Mouse (Mus musculus) limb, embryonic 14.5 days (tissue): ENCODE results near the gene Slc35f6. TPM values are rescaled to one million over a fixed set of nuclear protein-coding genes. Genes with fewer than 3 reads are reported as not detected.
"Not testable (repeated sequence)": the region's sequence is repeated elsewhere in the genome, so short reads cannot be mapped to it uniquely, and the experiment has no call there.

Experiments
- ATAC-seq: fragments of 200-750 bp; cut with Nextera tagmentation; 2 replicates; pipeline ENCODE4 v1.8.0; 2017; ENCODE audit warnings: low read depth, moderate number of reproducible peaks, moderate TSS enrichment; ENCODE audit not compliant: low FRiP score
- DNase-seq: peaks from one replicate; pipeline ENCODE4 v3.0.0-alpha.2; 2015; ENCODE audit warnings: low spot score
- H3K27ac ChIP-seq: fragments of 300-500 bp; sonication (generic); replicated peaks from 2 replicates; pipeline ENCODE4 v1.5.1; 2014; ENCODE audit warnings: low read depth, mild to moderate bottlenecking, low read length, moderate library complexity, mixed read lengths
- H3K27me3 ChIP-seq: fragments of 300-500 bp; sonication (generic); 2 replicates; pipeline ENCODE4 v1.6.1; 2014; ENCODE audit warnings: low read length, mixed read lengths; ENCODE audit not compliant: control insufficient read depth, insufficient read depth
- H3K36me3 ChIP-seq: fragments of 300-500 bp; sonication (generic); 2 replicates; pipeline ENCODE4 v1.6.1; 2014; ENCODE audit warnings: mild to moderate bottlenecking, low read length, moderate library complexity, mixed read lengths; ENCODE audit not compliant: control insufficient read depth, insufficient read depth
- H3K4me1 ChIP-seq: fragments of 300-500 bp; sonication (generic); 2 replicates; pipeline ENCODE4 v1.6.1; 2014; ENCODE audit warnings: antibody characterized with exemption, low read length, mixed read lengths; ENCODE audit not compliant: control insufficient read depth, insufficient read depth
- H3K4me2 ChIP-seq: fragments of 300-500 bp; sonication (generic); replicated peaks from 2 replicates; pipeline ENCODE4 v1.6.1; 2014; ENCODE audit warnings: low read depth, mild to moderate bottlenecking, low read length, moderate library complexity; ENCODE audit not compliant: severe bottlenecking
- H3K4me3 ChIP-seq: fragments of 300-500 bp; sonication (generic); replicated peaks from 2 replicates; pipeline ENCODE4 v1.5.1; 2014; ENCODE audit warnings: low read length
- H3K9ac ChIP-seq: fragments of 300-500 bp; sonication (generic); 2 replicates; pipeline ENCODE4 v1.6.1; 2014; ENCODE audit warnings: mild to moderate bottlenecking, low read depth, low read length, moderate library complexity; ENCODE audit not compliant: severe bottlenecking
- H3K9me3 ChIP-seq: fragments of 300-500 bp; sonication (generic); 2 replicates; pipeline ENCODE4 v1.6.1; 2016; ENCODE audit warnings: low read length; ENCODE audit not compliant: control insufficient read depth
- POLR2A ChIP-seq: fragments of 200-500 bp; IDR thresholded peaks from 2 replicates; pipeline ENCODE4 v1.8.0; 2012; ENCODE audit warnings: inconsistent platforms, mild to moderate bottlenecking, moderate library complexity, borderline replicate concordance; ENCODE audit not compliant: insufficient read depth, insufficient read length; ENCODE audit errors: extremely low read depth
- WGBS: fragments of 180-500 bp; shearing (Covaris S2); extraction: QIAGEN DNeasy Blood & Tissue Kit; methylation state at CpG from one replicate; pipeline ENCODE4 v1.1.7; 2014; 5-methylcytosine and 5-hydroxymethylcytosine counted together
- microRNA-seq: library from miRNA; unstranded; fragments of <30 nt; microRNA quantifications from one replicate; pipeline ENCODE4, GENCODE M21; 2016
- polyA plus RNA-seq, 2 experiments: library from polyadenylated mRNA; depleted of rRNA in 1 of 2; stranded (reverse) in 1 of 2; unstranded in 1 of 2; fragments of >200 nt; fragmentation: Nextera tagmentation in 1 of 2; extraction: Ambion mirVana in 1 of 2; gene quantifications; 2 replicates each; pipeline versions ENCODE4 v1.2.1 to v1.2.3; 2012 to 2014

Slc35f6 gene
- polyA plus RNA-seq, 2 experiments: 28.2 to 35.4 TPM

DNA sequence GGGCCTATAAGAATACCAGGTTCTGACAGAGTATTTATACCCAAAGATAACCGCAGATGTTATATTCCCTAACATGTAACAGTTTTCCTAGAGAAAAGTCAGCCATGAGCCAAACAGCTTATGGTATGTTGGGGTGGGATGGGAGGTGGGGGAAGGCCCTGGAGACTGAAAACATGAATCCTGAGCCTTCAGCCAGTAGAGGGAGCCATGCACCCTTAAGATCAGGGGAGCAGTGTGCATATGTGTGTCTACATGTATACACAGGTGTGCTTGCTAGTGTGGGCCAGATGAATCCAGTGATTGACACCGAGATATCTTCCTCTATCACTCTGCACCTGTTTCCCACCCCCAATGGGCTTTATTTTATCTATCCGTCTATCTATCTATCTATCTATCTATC, 39.0 kb downstream of the Slc35f6 start:
- ATAC-seq (no peak), DNase-seq (no peak)
- no peak overlapping the region for H3K27ac ChIP-seq
- H3K4me3 ChIP-seq: no peak overlapping the region
- WGBS: 65% methylated on average over 3 of the region's 3 CpGs
- H3K9ac ChIP-seq: no peak overlapping the region
- TF ChIP-seq POLR2A: no peak
- no peaks in the 10 kb centered on the region for H3K9me3 ChIP-seq
- no peaks in the 10 kb centered on the region for H3K27me3 ChIP-seq
- no peaks in the 10 kb centered on the region for H3K4me1 ChIP-seq
- no peak overlapping the region for H3K4me2 ChIP-seq
- no peaks in the 10 kb centered on the region for H3K36me3 ChIP-seq

DNA sequence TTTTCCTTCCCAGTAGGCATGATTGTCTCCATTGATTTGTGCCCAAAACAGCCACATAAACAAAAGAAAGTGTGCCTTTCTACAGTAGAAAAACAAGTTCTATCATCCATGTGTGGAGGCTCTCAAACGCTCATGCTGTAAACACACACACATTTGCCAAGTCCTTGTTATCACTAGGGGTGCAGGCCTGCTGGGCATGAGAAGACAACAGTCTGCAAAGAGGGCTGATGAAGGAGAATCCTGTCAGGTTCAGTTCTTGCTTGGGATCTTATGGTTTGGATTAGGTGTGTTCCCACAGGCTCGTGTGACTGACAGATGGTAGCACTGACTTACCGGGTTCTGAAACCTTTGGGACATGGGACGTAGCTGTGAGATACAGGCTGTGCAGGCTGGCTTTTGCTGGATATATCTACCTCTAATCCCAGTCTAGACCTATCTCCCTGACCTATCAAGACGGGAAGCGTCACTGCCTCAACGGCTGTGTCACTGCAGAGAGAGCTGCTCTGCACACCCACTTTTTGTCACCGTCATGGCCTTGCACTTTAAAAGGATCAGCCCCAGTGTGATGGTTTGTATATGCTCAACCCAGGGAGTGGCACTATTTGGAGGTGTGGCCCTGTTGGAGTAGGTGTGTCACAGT, 52.7 kb downstream of the Slc35f6 start:
- WGBS: 83% methylated on average over 8 of the region's 8 CpGs
- Histone ChIP-seq H3K4me3 (no peak overlapping the region), H3K27ac (no peak overlapping the region)

DNA sequence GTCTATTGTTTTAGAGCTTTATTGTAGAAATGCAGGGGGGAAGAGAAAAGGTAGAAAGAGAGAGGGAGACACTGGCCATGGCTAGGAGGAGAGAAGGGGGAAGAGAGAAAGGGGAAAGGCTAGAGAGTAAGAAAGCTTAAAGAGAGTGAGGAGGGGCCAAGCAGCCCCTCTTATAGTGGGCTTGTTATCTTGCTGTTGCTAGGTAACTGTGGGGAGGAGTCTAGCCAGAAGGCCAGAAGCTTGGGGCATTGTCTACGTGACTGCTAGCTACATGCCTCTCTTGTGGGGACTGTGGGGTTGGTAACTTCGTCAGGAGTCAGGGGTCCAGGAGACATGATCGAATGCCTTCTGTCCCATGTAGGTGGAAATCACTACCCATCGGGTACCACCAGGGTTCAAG, 53.6 kb downstream of the Slc35f6 start:
- 54% methylated on average over 4 of the region's 4 CpGs for WGBS
- H3K4me1 ChIP-seq, H3K9me3 ChIP-seq, H3K4me2 ChIP-seq, H3K27ac ChIP-seq, ATAC-seq, H3K27me3 ChIP-seq, H3K9ac ChIP-seq, DNase-seq, H3K36me3 ChIP-seq, H3K4me3 ChIP-seq: not testable (repeated sequence)

More for the DNA sequence above, 52.7 kb downstream of the Slc35f6 start:
- Histone ChIP-seq H3K9ac (no peak overlapping the region), H3K4me1 (no peaks in the 10 kb centered on the region), H3K9me3 (no peaks in the 10 kb centered on the region), H3K36me3 (no peaks in the 10 kb centered on the region), H3K27me3 (no peaks in the 10 kb centered on the region), H3K4me2 (no peak overlapping the region)
- DNase-seq (no peak), ATAC-seq (no peak)
- no peak for TF ChIP-seq POLR2A

DNA sequence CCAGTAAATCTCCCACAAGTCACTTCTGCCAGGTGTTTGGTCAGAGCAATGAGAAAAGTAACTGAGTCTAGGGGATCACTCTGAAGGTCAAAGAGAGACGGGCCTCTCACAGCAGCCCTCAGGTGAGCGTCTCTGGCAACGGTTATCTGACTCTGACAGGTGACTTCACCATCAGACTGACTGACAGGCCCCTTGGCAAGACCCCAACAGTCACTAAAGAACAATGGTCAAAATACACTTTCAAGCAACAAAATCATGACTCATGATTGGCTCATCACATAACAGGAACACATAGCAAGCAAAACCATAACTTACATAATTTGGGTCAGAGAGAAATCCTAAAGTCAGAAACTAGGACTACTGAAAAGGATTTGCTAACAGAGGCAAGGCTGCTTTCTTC, 54.1 kb downstream of the Slc35f6 start:
- DNase-seq (no peak), ATAC-seq (no peak)
- TF ChIP-seq POLR2A: no peak
- H3K4me2 ChIP-seq: no peak overlapping the region
- no peaks in the 10 kb centered on the region for H3K9me3 ChIP-seq
- H3K9ac ChIP-seq: no peak overlapping the region
- WGBS: 88% methylated on average over 3 of the region's 3 CpGs
- no peak overlapping the region for H3K27ac ChIP-seq
- H3K4me1 ChIP-seq: no peaks in the 10 kb centered on the region
- H3K36me3 ChIP-seq: no peaks in the 10 kb centered on the region
- no peaks in the 10 kb centered on the region for H3K27me3 ChIP-seq
- no peak overlapping the region for H3K4me3 ChIP-seq

Small RNAs within 50 kb of the gene (microRNA-seq; reads per million reads assigned to microRNA genes)
- gene Mir5625: not detected

Other genes with a start within 250 kb of the Slc35f6 start
- gene Otof, start 186.0 kb upstream of the Slc35f6 start, polyA plus RNA-seq (2012; rRNA removed): 1.0 and 1.1 TPM in 2 replicates
- 0.29 and 0.48 TPM in 2 replicates for gene Otof, start 186.0 kb upstream of the Slc35f6 start, polyA plus RNA-seq (2014; fragmentation: Nextera tagmentation; extraction: Ambion mirVana)
- gene 1700001C02Rik, start 181.9 kb upstream of the Slc35f6 start, polyA plus RNA-seq (2012; rRNA removed): not detected in 2 replicates
- not detected in 2 replicates for gene 1700001C02Rik, start 181.9 kb upstream of the Slc35f6 start, polyA plus RNA-seq (2014; fragmentation: Nextera tagmentation; extraction: Ambion mirVana)
- 0.20 and 0.55 TPM in 2 replicates for gene Cib4, start 102.1 kb upstream of the Slc35f6 start, polyA plus RNA-seq (2012; rRNA removed)
- gene Cib4, start 102.1 kb upstream of the Slc35f6 start, polyA plus RNA-seq (2014; fragmentation: Nextera tagmentation; extraction: Ambion mirVana): not detected in 2 replicates
- gene Kcnk3, start 59.8 kb upstream of the Slc35f6 start, polyA plus RNA-seq (2012; rRNA removed): 0.53 and 0.54 TPM in 2 replicates
- 0.59 and 0.88 TPM in 2 replicates for gene Kcnk3, start 59.8 kb upstream of the Slc35f6 start, polyA plus RNA-seq (2014; fragmentation: Nextera tagmentation; extraction: Ambion mirVana)
- gene Cenpa, start 18.8 kb downstream of the Slc35f6 start, polyA plus RNA-seq (2012; rRNA removed): 206 and 228 TPM in 2 replicates
- 272 and 276 TPM in 2 replicates for gene Cenpa, start 18.8 kb downstream of the Slc35f6 start, polyA plus RNA-seq (2014; fragmentation: Nextera tagmentation; extraction: Ambion mirVana)
- 9.2 and 9.9 TPM in 2 replicates for gene Dpysl5, start 63.6 kb downstream of the Slc35f6 start, polyA plus RNA-seq (2012; rRNA removed)
- gene Dpysl5, start 63.6 kb downstream of the Slc35f6 start, polyA plus RNA-seq (2014; fragmentation: Nextera tagmentation; extraction: Ambion mirVana): 4.6 and 5.8 TPM in 2 replicates
- 64.7 and 76.0 TPM in 2 replicates for gene Mapre3, start 166.7 kb downstream of the Slc35f6 start, polyA plus RNA-seq (2012; rRNA removed)
- 28.2 and 30.0 TPM in 2 replicates for gene Mapre3, start 166.7 kb downstream of the Slc35f6 start, polyA plus RNA-seq (2014; fragmentation: Nextera tagmentation; extraction: Ambion mirVana)
- gene Tmem214, start 220.1 kb downstream of the Slc35f6 start, polyA plus RNA-seq (2012; rRNA removed): 115 and 152 TPM in 2 replicates
- gene Tmem214, start 220.1 kb downstream of the Slc35f6 start, polyA plus RNA-seq (2014; fragmentation: Nextera tagmentation; extraction: Ambion mirVana): 80.7 and 81.8 TPM in 2 replicates
- 61.9 and 78.3 TPM in 2 replicates for gene Agbl5, start 240.8 kb downstream of the Slc35f6 start, polyA plus RNA-seq (2012; rRNA removed)
- gene Agbl5, start 240.8 kb downstream of the Slc35f6 start, polyA plus RNA-seq (2014; fragmentation: Nextera tagmentation; extraction: Ambion mirVana): 27.7 and 32.2 TPM in 2 replicates